Mouse (Mus musculus) megakaryocyte progenitor cell, adult 5-6 weeks (primary cell): Measurements from ENCODE around the gene Bmpr2. TPM values are rescaled to one million over a fixed set of nuclear protein-coding genes. Genes with fewer than 3 reads are reported as not detected.
A peak's percentile ranks its signal among the peaks of the same experiment; 100 is the strongest.
"Not testable (repeated sequence)": the region's sequence is repeated elsewhere in the genome, so short reads cannot be mapped to it uniquely, and the experiment has no call there.

Experiments used
- ATAC-seq: replicated peaks from 2 replicates; pipeline ENCODE4 v1.8.0; 2016; ENCODE audit warnings: mild to moderate bottlenecking, moderate TSS enrichment, inconsistent platforms; ENCODE audit not compliant: poor library complexity
- total RNA-seq, 2 experiments: library from RNA; stranded (forward) in 1 of 2; stranded (reverse) in 1 of 2; fragments of 157-497, 149-512 nt in 1 of 2; fragments of 200-1000 nt in 1 of 2; gene quantifications; 2 replicates each; pipeline versions ENCODE4 v1.2.3 to v1.2.4; 2015 to 2017

Bmpr2 gene
- total RNA-seq (2015) (12.5 and 13.5 TPM in 2 replicates), total RNA-seq (2017) (6.0 and 6.5 TPM in 2 replicates)

- ATAC-seq, result peak; percentile 72
Observed at GRCm38 (mm10) chr1:59763164-59763768, at the start of gene Bmpr2. Gene Bmpr2 (plus strand): TSS chr1:59763400.

- ATAC-seq, result peak; percentile 58
Observed at GRCm38 (mm10) chr1:59719900-59720299, 43.3 kb upstream of the Bmpr2 start.

- no peak for ATAC-seq
Observed at GRCm38 (mm10) chr1:59725661-59726060, 37.5 kb upstream of the Bmpr2 start.

- ATAC-seq, result no peak
Observed at GRCm38 (mm10) chr1:59730106-59730505, 33.1 kb upstream of the Bmpr2 start.

- no peak for ATAC-seq
Observed at GRCm38 (mm10) chr1:59730737-59731136, 32.5 kb upstream of the Bmpr2 start.

GRCm38 (mm10) chr1:59734076-59734475 is 29.1 kb upstream of the Bmpr2 start:
- no peak for ATAC-seq

- ATAC-seq, result no peak
Observed at GRCm38 (mm10) chr1:59738768-59739414, 24.3 kb upstream of the Bmpr2 start.

GRCm38 (mm10) chr1:59739577-59740354 is 23.4 kb upstream of the Bmpr2 start:
- peak; percentile 74 for ATAC-seq

- ATAC-seq, result no peak
Observed at GRCm38 (mm10) chr1:59749047-59749446, 14.2 kb upstream of the Bmpr2 start.

GRCm38 (mm10) chr1:59749724-59750123 is 13.5 kb upstream of the Bmpr2 start:
- ATAC-seq, result not testable (repeated sequence)

- ATAC-seq, result peak; percentile 34; the same call in 1 of the 2 replicates
Observed at GRCm38 (mm10) chr1:59755298-59755697, 7.9 kb upstream of the Bmpr2 start.

- no peak for ATAC-seq
Observed at GRCm38 (mm10) chr1:59758325-59758724, 4.9 kb upstream of the Bmpr2 start.

GRCm38 (mm10) chr1:59762208-59762607 is 992 bp upstream of the Bmpr2 start:
- ATAC-seq, result no peak

- peak; percentile 41 for ATAC-seq
Observed at GRCm38 (mm10) chr1:59762651-59763163, 493 bp upstream of the Bmpr2 start.

GRCm38 (mm10) chr1:59763781-59764251 is 616 bp downstream of the Bmpr2 start:
- 0 out of 2 replicates have a peak, but pooled peaks have one; percentile 18 for ATAC-seq

GRCm38 (mm10) chr1:59764407-59764971 is 1.3 kb downstream of the Bmpr2 start:
- ATAC-seq, result peak; percentile 30

GRCm38 (mm10) chr1:59765279-59765678 is 2.1 kb downstream of the Bmpr2 start:
- ATAC-seq, result no peak

- 0 out of 2 replicates have a peak, but pooled peaks have one; percentile 16 for ATAC-seq
Observed at GRCm38 (mm10) chr1:59766626-59767025, 3.4 kb downstream of the Bmpr2 start.

- ATAC-seq, result no peak
Observed at GRCm38 (mm10) chr1:59771871-59772270, 8.7 kb downstream of the Bmpr2 start.

- ATAC-seq, result no peak
Observed at GRCm38 (mm10) chr1:59781080-59781479, 17.9 kb downstream of the Bmpr2 start.

- ATAC-seq, result peak; percentile 57; the same call in 1 of the 2 replicates
Observed at GRCm38 (mm10) chr1:59788975-59789374, 25.8 kb downstream of the Bmpr2 start.
